Mouse (Mus musculus): ENCODE data around the gene Gstt1. TPM values are rescaled to one million over a fixed set of nuclear protein-coding genes. Genes with fewer than 3 reads are reported as not detected.

The Gstt1 gene
- polyA plus RNA-seq, 1 experiment from 2014 or later: 16.0 TPM

DNA sequence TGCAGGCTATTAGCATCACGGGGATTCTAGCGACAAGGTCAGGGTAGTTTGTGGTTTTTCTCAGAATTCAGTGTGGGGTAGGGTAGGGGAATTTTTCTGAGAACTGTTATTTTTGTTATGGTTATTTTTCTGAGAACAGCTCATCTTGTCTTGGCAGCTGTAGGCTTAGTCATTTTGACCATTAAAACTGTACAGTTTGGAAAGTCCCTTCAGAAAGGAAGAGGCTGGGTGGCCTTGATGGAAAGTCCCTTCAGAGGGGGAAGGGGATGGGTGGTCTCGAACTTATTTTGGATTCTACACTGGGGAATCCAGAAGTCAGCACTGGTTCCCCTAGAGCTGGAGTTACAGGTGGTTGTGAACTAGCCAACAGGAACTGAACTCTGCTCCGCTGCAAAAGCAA lies 26.1 kb upstream of the Gstt1 start:
- Histone ChIP-seq H3K9ac (ENCODE audit: low read depth, low read length) (no peak overlapping the region), H3K9me3 (ENCODE audit: control insufficient read depth, low read length) (no peaks in the 10 kb centered on the region; the same call in 1 of the 2 replicates), H3K4me2 (ENCODE audit: low read depth, low read length) (no peak overlapping the region), H3K4me3 (ENCODE audit: low read depth, low read length) (no peak overlapping the region), H3K27me3 (replicated peaks; ENCODE audit: control insufficient read depth, insufficient read depth, low read length) (no peaks in the 10 kb centered on the region), H3K4me1 (ENCODE audit: control insufficient read depth, insufficient read depth, low read length) (no peaks in the 10 kb centered on the region), H3K27ac (replicated peaks; ENCODE audit: low read depth, low read length) (no peak overlapping the region), H3K36me3 (ENCODE audit: control insufficient read depth, insufficient read depth, low read length) (no peaks in the 10 kb centered on the region)
- no peak for ATAC-seq (ENCODE audit: low read depth)
- 84% methylated on average over 4 of the region's 4 CpGs for WGBS
- DNase-seq (ENCODE audit: low spot score): no peak

GRCm38 (mm10) chr10:75823782-75824181 lies 25.4 kb upstream of the Gstt1 start:
- 93% methylated on average over 1 of the region's 1 CpGs for WGBS
- H3K36me3 ChIP-seq (ENCODE audit: control insufficient read depth, insufficient read depth, low read length): no peaks in the 10 kb centered on the region
- DNase-seq (ENCODE audit: low spot score): no peak
- no peak for ATAC-seq (ENCODE audit: low read depth)
- H3K4me3 ChIP-seq (ENCODE audit: low read depth, low read length): no peak overlapping the region
- no peaks in the 10 kb centered on the region for H3K27me3 ChIP-seq (replicated peaks; ENCODE audit: control insufficient read depth, insufficient read depth, low read length)
- H3K4me1 ChIP-seq (ENCODE audit: control insufficient read depth, insufficient read depth, low read length): no peaks in the 10 kb centered on the region
- no peak overlapping the region for H3K27ac ChIP-seq (replicated peaks; ENCODE audit: low read depth, low read length)
- H3K4me2 ChIP-seq (ENCODE audit: low read depth, low read length): no peak overlapping the region
- H3K9me3 ChIP-seq (ENCODE audit: control insufficient read depth, low read length): no peaks in the 10 kb centered on the region; the same call in 1 of the 2 replicates
- H3K9ac ChIP-seq (ENCODE audit: low read depth, low read length): no peak overlapping the region

DNA sequence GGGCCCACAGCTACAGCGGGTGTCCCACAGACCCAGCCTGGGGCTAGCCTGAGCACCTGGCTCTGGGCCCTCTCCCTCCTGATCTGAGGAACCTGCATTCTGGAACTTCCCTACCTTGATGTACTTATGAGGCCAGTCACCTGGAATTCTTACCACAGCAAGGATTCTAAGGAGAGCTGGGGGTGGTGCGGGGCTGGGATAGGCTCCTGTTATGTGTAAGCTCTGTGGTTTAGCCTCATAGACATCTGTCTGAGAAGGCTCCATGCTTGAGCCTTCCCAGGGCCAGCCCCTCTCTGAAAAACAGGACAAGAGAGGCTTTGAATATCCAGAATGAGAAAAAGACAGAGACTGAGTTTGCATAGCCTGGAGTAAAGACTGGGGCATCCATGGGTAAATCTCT lies 24.1 kb upstream of the Gstt1 start, which contains the start of gene Gstt4:
Gene Gstt4, minus strand, starts transcription at position 101 of the 400 bp plus-strand sequence.
- H3K9ac ChIP-seq (ENCODE audit: low read depth, low read length): no peak within 1 kb of the TSS
- no peak for DNase-seq (ENCODE audit: low spot score)
- 97% methylated on average over 2 of the region's 2 CpGs for WGBS
- H3K27ac ChIP-seq (replicated peaks; ENCODE audit: low read depth, low read length): no peak within 1 kb of the TSS
- H3K27me3 ChIP-seq (replicated peaks; ENCODE audit: control insufficient read depth, insufficient read depth, low read length): no peaks in the 10 kb centered on the region
- no peaks in the 10 kb centered on the region; the same call in 1 of the 2 replicates for H3K9me3 ChIP-seq (ENCODE audit: control insufficient read depth, low read length)
- no peak for ATAC-seq (ENCODE audit: low read depth)
- H3K4me1 ChIP-seq (ENCODE audit: control insufficient read depth, insufficient read depth, low read length): no peaks in the 10 kb centered on the region
- H3K4me3 ChIP-seq (ENCODE audit: low read depth, low read length): no peak within 1 kb of the TSS
- H3K36me3 ChIP-seq (ENCODE audit: control insufficient read depth, insufficient read depth, low read length): no peaks in the 10 kb centered on the region
- H3K4me2 ChIP-seq (ENCODE audit: low read depth, low read length): no peak within 1 kb of the TSS

DNA sequence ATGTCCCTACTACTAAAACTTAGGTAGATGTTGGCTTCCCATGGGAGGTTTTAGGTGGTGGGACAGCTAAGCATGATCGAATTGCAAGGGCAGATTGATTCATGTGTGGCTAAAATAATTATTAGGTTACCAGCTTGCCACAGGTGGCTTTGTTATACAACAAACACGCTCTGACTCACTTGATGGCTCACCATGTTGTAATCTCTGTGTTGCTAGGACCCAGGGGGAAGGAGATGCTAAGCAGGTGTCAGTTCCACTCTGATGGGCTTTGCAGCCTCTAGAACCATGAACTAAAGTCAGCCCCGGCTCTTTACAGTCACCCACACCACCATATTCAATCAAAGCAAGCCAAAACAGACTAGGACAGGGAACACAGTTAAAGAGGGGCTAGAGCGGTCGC lies 21.5 kb upstream of the Gstt1 start:
- no peaks in the 10 kb centered on the region for H3K36me3 ChIP-seq (ENCODE audit: control insufficient read depth, insufficient read depth, low read length)
- H3K27me3 ChIP-seq (replicated peaks; ENCODE audit: control insufficient read depth, insufficient read depth, low read length): no peaks in the 10 kb centered on the region
- DNase-seq (ENCODE audit: low spot score): no peak
- H3K9me3 ChIP-seq (ENCODE audit: control insufficient read depth, low read length): no peaks in the 10 kb centered on the region; the same call in 1 of the 2 replicates
- ATAC-seq (ENCODE audit: low read depth): no peak
- WGBS: 75% methylated on average over 5 of the region's 5 CpGs
- no peak overlapping the region for H3K4me2 ChIP-seq (ENCODE audit: low read depth, low read length)
- H3K27ac ChIP-seq (replicated peaks; ENCODE audit: low read depth, low read length): no peak overlapping the region
- H3K9ac ChIP-seq (ENCODE audit: low read depth, low read length): no peak overlapping the region
- no peaks in the 10 kb centered on the region for H3K4me1 ChIP-seq (ENCODE audit: control insufficient read depth, insufficient read depth, low read length)
- H3K4me3 ChIP-seq (ENCODE audit: low read depth, low read length): no peak overlapping the region

GRCm38 (mm10) chr10:75818641-75819040 lies 20.3 kb upstream of the Gstt1 start:
- WGBS: 58% methylated on average over 10 of the region's 10 CpGs

DNA sequence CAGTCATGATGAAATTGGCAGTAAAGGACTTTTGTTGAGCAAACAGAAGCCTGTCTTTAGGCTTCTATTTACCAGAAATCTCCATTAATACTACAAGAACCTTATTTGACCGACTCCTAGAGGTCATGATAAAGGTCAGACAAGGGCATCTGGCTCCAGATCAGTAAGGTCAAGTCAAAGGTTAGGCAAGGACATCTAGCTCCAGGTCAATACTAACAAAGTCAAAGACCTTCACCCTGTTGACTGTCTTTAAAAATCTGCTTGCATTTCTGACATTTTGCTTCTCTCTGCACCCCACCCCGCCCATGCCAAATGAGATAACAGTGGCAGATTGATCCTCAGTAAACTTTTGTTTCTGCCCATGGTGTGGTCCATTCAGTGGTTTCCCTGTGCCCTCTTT lies 5.8 kb upstream of the Gstt1 start:
- 78% methylated on average over 2 of the region's 2 CpGs for WGBS
- Histone ChIP-seq H3K4me3 (ENCODE audit: low read depth, low read length) (no peak overlapping the region), H3K9ac (ENCODE audit: low read depth, low read length) (no peak overlapping the region), H3K27me3 (replicated peaks; ENCODE audit: control insufficient read depth, insufficient read depth, low read length) (no peaks in the 10 kb centered on the region), H3K36me3 (ENCODE audit: control insufficient read depth, insufficient read depth, low read length) (no peaks in the 10 kb centered on the region), H3K4me1 (ENCODE audit: control insufficient read depth, insufficient read depth, low read length) (no peaks in the 10 kb centered on the region), H3K4me2 (ENCODE audit: low read depth, low read length) (no peak overlapping the region), H3K27ac (replicated peaks; ENCODE audit: low read depth, low read length) (no peak overlapping the region), H3K9me3 (ENCODE audit: control insufficient read depth, low read length) (no peaks in the 10 kb centered on the region)
- DNase-seq (ENCODE audit: low spot score) (no peak), ATAC-seq (ENCODE audit: low read depth) (no peak)

More at GRCm38 (mm10) chr10:75818641-75819040, 20.3 kb upstream of the Gstt1 start:
- Histone ChIP-seq H3K9me3 (ENCODE audit: control insufficient read depth, low read length) (no peaks in the 10 kb centered on the region; the same call in 1 of the 2 replicates), H3K9ac (ENCODE audit: low read depth, low read length) (no peak overlapping the region), H3K4me3 (ENCODE audit: low read depth, low read length) (no peak overlapping the region), H3K4me1 (ENCODE audit: control insufficient read depth, insufficient read depth, low read length) (no peaks in the 10 kb centered on the region), H3K4me2 (ENCODE audit: low read depth, low read length) (no peak overlapping the region), H3K27ac (replicated peaks; ENCODE audit: low read depth, low read length) (no peak overlapping the region), H3K27me3 (replicated peaks; ENCODE audit: control insufficient read depth, insufficient read depth, low read length) (no peaks in the 10 kb centered on the region), H3K36me3 (ENCODE audit: control insufficient read depth, insufficient read depth, low read length) (no peaks in the 10 kb centered on the region)
- DNase-seq (ENCODE audit: low spot score): no peak
- no peak for ATAC-seq (ENCODE audit: low read depth)

- H3K27me3 ChIP-seq (replicated peaks; ENCODE audit: control insufficient read depth, insufficient read depth, low read length): no peaks in the 10 kb centered on the region
- DNase-seq (ENCODE audit: low spot score) (peak; percentile 33), ATAC-seq (ENCODE audit: low read depth) (peak; percentile 62; the same call in 1 of the 2 replicates)
- H3K4me2 ChIP-seq (ENCODE audit: low read depth, low read length): peak overlapping the region; percentile 72
- no peaks in the 10 kb centered on the region for H3K9me3 ChIP-seq (ENCODE audit: control insufficient read depth, low read length)
- peaks cover 10% of the 10 kb centered on the region for H3K4me1 ChIP-seq (ENCODE audit: control insufficient read depth, insufficient read depth, low read length)
- no peaks in the 10 kb centered on the region for H3K36me3 ChIP-seq (ENCODE audit: control insufficient read depth, insufficient read depth, low read length)
- H3K9ac ChIP-seq (ENCODE audit: low read depth, low read length): peak overlapping the region; percentile 57
- 1% methylated on average over 10 of the region's 12 CpGs for WGBS
- H3K27ac ChIP-seq (replicated peaks; ENCODE audit: low read depth, low read length): peak overlapping the region; percentile 28; the same call in 1 of the 2 replicates
- H3K4me3 ChIP-seq (ENCODE audit: low read depth, low read length): peak overlapping the region; percentile 44
Measured at GRCm38 (mm10) chr10:75797619-75798175, 687 bp downstream of the Gstt1 start.

- Histone ChIP-seq H3K9ac (ENCODE audit: low read depth, low read length) (peak overlapping the region; percentile 57), H3K9me3 (ENCODE audit: control insufficient read depth, low read length) (no peaks in the 10 kb centered on the region), H3K36me3 (ENCODE audit: control insufficient read depth, insufficient read depth, low read length) (no peaks in the 10 kb centered on the region), H3K4me2 (ENCODE audit: low read depth, low read length) (peak overlapping the region; percentile 72), H3K4me3 (ENCODE audit: low read depth, low read length) (peak overlapping the region; percentile 44), H3K27me3 (replicated peaks; ENCODE audit: control insufficient read depth, insufficient read depth, low read length) (no peaks in the 10 kb centered on the region), H3K4me1 (ENCODE audit: control insufficient read depth, insufficient read depth, low read length) (peaks cover 10% of the 10 kb centered on the region), H3K27ac (replicated peaks; ENCODE audit: low read depth, low read length) (no peak overlapping the region)
- ATAC-seq (ENCODE audit: low read depth) (no peak), DNase-seq (ENCODE audit: low spot score) (no peak)
- WGBS: 48% methylated on average over 11 of the region's 11 CpGs
Measured at GRCm38 (mm10) chr10:75796731-75797516, 1.5 kb downstream of the Gstt1 start.

Data from embryonic facial prominence, embryonic 14.5 days (tissue).